Mouse (Mus musculus) stomach, postnatal 0 days (tissue): ENCODE data around the gene Cdh11. TPM values are rescaled to one million over a fixed set of nuclear protein-coding genes. Genes with fewer than 3 reads are reported as not detected.
"Not testable (repeated sequence)": the region's sequence is repeated elsewhere in the genome, so short reads cannot be mapped to it uniquely, and the experiment has no call there.

Experiments
- ATAC-seq: fragments of 200-750 bp; cut with Nextera tagmentation; 2 replicates; pipeline ENCODE4 v1.8.0; 2017; ENCODE audit not compliant: low FRiP score, low TSS enrichment
- DNase-seq: peaks from one replicate; pipeline ENCODE4 v3.0.0-alpha.2; 2016; ENCODE audit warnings: low spot score
- H3K27ac ChIP-seq: fragments of 300-500 bp; sonication (generic); replicated peaks from 2 replicates; pipeline ENCODE4 v1.5.1; 2014; ENCODE audit warnings: mild to moderate bottlenecking, control low read depth
- H3K27me3 ChIP-seq: fragments of 300-500 bp; sonication (generic); 2 replicates; pipeline ENCODE4 v1.6.1; 2014; ENCODE audit warnings: low read length; ENCODE audit not compliant: control insufficient read depth, insufficient read depth
- H3K36me3 ChIP-seq: fragments of 300-500 bp; sonication (generic); 2 replicates; pipeline ENCODE4 v1.6.1; 2014; ENCODE audit warnings: low read length, mixed read lengths; ENCODE audit not compliant: control insufficient read depth, insufficient read depth
- H3K4me1 ChIP-seq: fragments of 300-500 bp; sonication (generic); replicated peaks from 2 replicates; pipeline ENCODE4 v1.6.1; 2014; ENCODE audit warnings: antibody characterized with exemption; ENCODE audit not compliant: control insufficient read depth, insufficient read depth
- H3K4me2 ChIP-seq: fragments of 300-500 bp; sonication (generic); replicated peaks from 2 replicates; pipeline ENCODE4 v1.6.1; 2014; ENCODE audit warnings: low read depth, mild to moderate bottlenecking, control low read depth, moderate library complexity
- H3K4me3 ChIP-seq: fragments of 300-500 bp; sonication (generic); 2 replicates; pipeline ENCODE4 v1.5.1; 2014; ENCODE audit warnings: low read depth, low read length, control low read depth
- H3K9ac ChIP-seq: fragments of 300-500 bp; sonication (generic); 2 replicates; pipeline ENCODE4 v1.6.1; 2014; ENCODE audit warnings: mild to moderate bottlenecking, low read length, control low read depth, mixed read lengths
- H3K9me3 ChIP-seq: fragments of 300-500 bp; sonication (generic); 2 replicates; pipeline ENCODE4 v1.6.1; 2016; ENCODE audit warnings: low read length; ENCODE audit not compliant: control insufficient read depth
- CTCF ChIP-seq: IDR thresholded peaks from 2 replicates; pipeline ENCODE4 v1.5.1; 2016; ENCODE audit warnings: antibody characterized with exemption, low read depth, mild to moderate bottlenecking, moderate library complexity
- EP300 ChIP-seq: optimal IDR thresholded peaks from 2 replicates; pipeline ENCODE3; 2016; ENCODE audit warnings: antibody characterized with exemption
- WGBS: fragments of 180-500 bp; shearing (Covaris S2); extraction: QIAGEN DNeasy Blood & Tissue Kit; methylation state at CpG from one replicate; pipeline ENCODE4 v1.1.7; 2014; 5-methylcytosine and 5-hydroxymethylcytosine counted together
- polyA plus RNA-seq: library from polyadenylated mRNA; unstranded; fragments of >200 nt; fragmentation: Nextera tagmentation; extraction: Ambion mirVana; gene quantifications from 2 replicates; pipeline ENCODE4 v1.2.1, GENCODE M21; 2015

Gene Cdh11
- polyA plus RNA-seq, 1 experiment from 2014 or later = 27.5 TPM

- no peaks in the 10 kb centered on the region for H3K36me3 ChIP-seq
- H3K4me3 ChIP-seq = no peak overlapping the region
- no peak overlapping the region for H3K27ac ChIP-seq
- WGBS = 38% methylated on average over 11 of the region's 11 CpGs
- DNase-seq (no peak), ATAC-seq (no peak)
- no peaks in the 10 kb centered on the region for H3K27me3 ChIP-seq
- TF ChIP-seq CTCF (no peak), EP300 (no peak)
- H3K9ac ChIP-seq = no peak overlapping the region
- no peaks in the 10 kb centered on the region for H3K9me3 ChIP-seq
- H3K4me1 ChIP-seq = no peaks in the 10 kb centered on the region
- no peak overlapping the region for H3K4me2 ChIP-seq
Observed at GRCm38 (mm10) chr8:102698232-102698837, 87.1 kb downstream of the Cdh11 start.

GRCm38 (mm10) chr8:102693465-102693864 is 92.0 kb downstream of the Cdh11 start:
- H3K9ac ChIP-seq = no peak overlapping the region
- H3K4me1 ChIP-seq = no peaks in the 10 kb centered on the region
- no peak overlapping the region for H3K4me2 ChIP-seq
- DNase-seq (no peak), ATAC-seq (no peak)
- no peaks in the 10 kb centered on the region for H3K27me3 ChIP-seq
- no peaks in the 10 kb centered on the region for H3K36me3 ChIP-seq
- no peak for TF ChIP-seq CTCF
- TF ChIP-seq EP300 = no peak
- WGBS = 27% methylated on average over 1 of the region's 1 CpGs
- no peak overlapping the region for H3K4me3 ChIP-seq
- H3K9me3 ChIP-seq = no peaks in the 10 kb centered on the region
- H3K27ac ChIP-seq = no peak overlapping the region

GRCm38 (mm10) chr8:102685491-102685890 is 100.0 kb downstream of the Cdh11 start:
- H3K4me3 ChIP-seq, H3K9ac ChIP-seq, H3K27me3 ChIP-seq, H3K9me3 ChIP-seq, DNase-seq, H3K4me2 ChIP-seq, H3K27ac ChIP-seq, ATAC-seq, H3K4me1 ChIP-seq, H3K36me3 ChIP-seq: not testable (repeated sequence)
- 72% methylated on average over 7 of the region's 7 CpGs for WGBS

GRCm38 (mm10) chr8:102685023-102685422 is 100.4 kb downstream of the Cdh11 start:
- H3K4me1 ChIP-seq = no peaks in the 10 kb centered on the region
- no peak for TF ChIP-seq EP300
- TF ChIP-seq CTCF = no peak
- no peak for ATAC-seq
- WGBS = 79% methylated on average over 11 of the region's 11 CpGs
- no peak overlapping the region for H3K4me2 ChIP-seq
- H3K27ac ChIP-seq = no peak overlapping the region
- H3K4me3 ChIP-seq = no peak overlapping the region
- H3K9ac ChIP-seq = no peak overlapping the region
- H3K27me3 ChIP-seq = no peaks in the 10 kb centered on the region
- no peaks in the 10 kb centered on the region for H3K36me3 ChIP-seq
- DNase-seq = no peak
- H3K9me3 ChIP-seq = no peaks in the 10 kb centered on the region

- Histone ChIP-seq H3K27me3 (no peaks in the 10 kb centered on the region), H3K9ac (no peak overlapping the region), H3K27ac (no peak overlapping the region), H3K4me2 (no peak overlapping the region), H3K4me3 (no peak overlapping the region), H3K9me3 (no peaks in the 10 kb centered on the region), H3K36me3 (no peaks in the 10 kb centered on the region), H3K4me1 (no peaks in the 10 kb centered on the region)
- DNase-seq = no peak
- 94% methylated on average over 3 of the region's 3 CpGs for WGBS
- ATAC-seq = no peak
- TF ChIP-seq CTCF = no peak
- no peak for TF ChIP-seq EP300
Observed at GRCm38 (mm10) chr8:102677148-102677547, 108.3 kb downstream of the Cdh11 start.

GRCm38 (mm10) chr8:102664561-102664960 is 120.9 kb downstream of the Cdh11 start:
- not testable (repeated sequence) for H3K4me2 ChIP-seq, H3K4me1 ChIP-seq, DNase-seq, H3K27me3 ChIP-seq, ATAC-seq, H3K36me3 ChIP-seq, H3K9ac ChIP-seq, H3K9me3 ChIP-seq, H3K4me3 ChIP-seq, H3K27ac ChIP-seq
- WGBS = 83% methylated on average over 5 of the region's 5 CpGs
